Mouse (Mus musculus) hindbrain, embryonic 16.5 days (tissue): ENCODE results near the gene Card19. TPM values are rescaled to one million over a fixed set of nuclear protein-coding genes. Genes with fewer than 3 reads are reported as not detected.

Experiments
- ATAC-seq: fragments of 200-750 bp; cut with Nextera tagmentation; 2 replicates; pipeline ENCODE4 v1.8.0; 2017; ENCODE audit warnings: moderate TSS enrichment, moderate library complexity
- H3K27ac ChIP-seq: fragments of 300-500 bp; sonication (generic); 2 replicates; pipeline ENCODE4 v1.5.1; 2014; ENCODE audit warnings: low read depth, mild to moderate bottlenecking, control low read depth, low read length, moderate library complexity
- H3K27me3 ChIP-seq: fragments of 300-500 bp; sonication (generic); replicated peaks from 2 replicates; pipeline ENCODE4 v1.6.1; 2014; ENCODE audit warnings: low read length; ENCODE audit not compliant: control insufficient read depth, insufficient read depth
- H3K36me3 ChIP-seq: fragments of 300-500 bp; sonication (generic); 2 replicates; pipeline ENCODE4 v1.6.1; 2014; ENCODE audit warnings: mild to moderate bottlenecking, low read length, moderate library complexity, mixed read lengths; ENCODE audit not compliant: control insufficient read depth, insufficient read depth
- H3K4me1 ChIP-seq: fragments of 300-500 bp; sonication (generic); 2 replicates; pipeline ENCODE4 v1.6.1; 2014; ENCODE audit warnings: low read depth, low read length; ENCODE audit not compliant: control insufficient read depth, insufficient read depth
- H3K4me2 ChIP-seq: fragments of 300-500 bp; sonication (generic); 2 replicates; pipeline ENCODE4 v1.6.1; 2014; ENCODE audit warnings: mild to moderate bottlenecking, low read length, control low read depth, moderate library complexity
- H3K4me3 ChIP-seq: fragments of 300-500 bp; sonication (generic); 2 replicates; pipeline ENCODE4 v1.5.1; 2014; ENCODE audit warnings: mild to moderate bottlenecking, low read length, control low read depth, moderate library complexity
- H3K9ac ChIP-seq: fragments of 300-500 bp; sonication (generic); 2 replicates; pipeline ENCODE4 v1.6.1; 2014; ENCODE audit warnings: low read depth, mild to moderate bottlenecking, control low read depth, low read length, moderate library complexity
- H3K9me3 ChIP-seq: fragments of 300-500 bp; sonication (generic); 2 replicates; pipeline ENCODE4 v1.6.1; 2014; ENCODE audit warnings: mild to moderate bottlenecking, low read length, moderate library complexity; ENCODE audit not compliant: control insufficient read depth
- WGBS: fragments of 180-500 bp; shearing (Covaris S2); extraction: QIAGEN DNeasy Blood & Tissue Kit; methylation state at CpG from one replicate; pipeline ENCODE4 v1.1.7; 2014; 5-methylcytosine and 5-hydroxymethylcytosine counted together
- polyA plus RNA-seq: library from polyadenylated mRNA; unstranded; fragments of >200 nt; fragmentation: Nextera tagmentation; extraction: Ambion mirVana; gene quantifications from 2 replicates; pipeline ENCODE4 v1.2.1, GENCODE M21; 2015

The Card19 gene
- polyA plus RNA-seq, 1 experiment from 2014 or later: 37.7 TPM

DNA sequence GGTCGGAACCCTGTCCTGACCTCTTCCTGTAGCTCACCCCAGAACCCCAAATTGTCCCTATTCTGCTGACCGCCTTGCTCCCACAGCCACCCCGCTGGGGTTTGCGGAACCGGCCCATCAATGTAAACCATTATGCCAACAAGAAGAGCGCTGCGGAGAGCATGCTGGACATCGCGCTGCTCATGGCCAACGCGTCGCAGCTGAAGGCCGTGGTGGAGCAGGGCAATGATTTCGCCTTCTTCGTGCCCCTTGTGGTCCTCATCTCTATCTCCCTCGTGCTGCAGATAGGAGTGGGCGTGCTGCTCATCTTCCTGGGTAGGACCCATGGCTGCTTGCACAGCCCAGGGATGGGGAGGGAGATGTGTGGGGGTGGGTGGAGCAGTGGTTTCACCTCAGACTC, 22.2 kb downstream of the Card19 start:
- 97% methylated on average over 17 of the region's 17 CpGs for WGBS
- Histone ChIP-seq H3K4me3 (no peak overlapping the region), H3K27me3 (no peaks in the 10 kb centered on the region), H3K27ac (no peak overlapping the region), H3K36me3 (peaks cover 4% of the 10 kb centered on the region), H3K4me1 (peaks cover 13% of the 10 kb centered on the region), H3K4me2 (no peak overlapping the region), H3K9me3 (no peaks in the 10 kb centered on the region), H3K9ac (no peak overlapping the region)
- ATAC-seq: no peak

DNA sequence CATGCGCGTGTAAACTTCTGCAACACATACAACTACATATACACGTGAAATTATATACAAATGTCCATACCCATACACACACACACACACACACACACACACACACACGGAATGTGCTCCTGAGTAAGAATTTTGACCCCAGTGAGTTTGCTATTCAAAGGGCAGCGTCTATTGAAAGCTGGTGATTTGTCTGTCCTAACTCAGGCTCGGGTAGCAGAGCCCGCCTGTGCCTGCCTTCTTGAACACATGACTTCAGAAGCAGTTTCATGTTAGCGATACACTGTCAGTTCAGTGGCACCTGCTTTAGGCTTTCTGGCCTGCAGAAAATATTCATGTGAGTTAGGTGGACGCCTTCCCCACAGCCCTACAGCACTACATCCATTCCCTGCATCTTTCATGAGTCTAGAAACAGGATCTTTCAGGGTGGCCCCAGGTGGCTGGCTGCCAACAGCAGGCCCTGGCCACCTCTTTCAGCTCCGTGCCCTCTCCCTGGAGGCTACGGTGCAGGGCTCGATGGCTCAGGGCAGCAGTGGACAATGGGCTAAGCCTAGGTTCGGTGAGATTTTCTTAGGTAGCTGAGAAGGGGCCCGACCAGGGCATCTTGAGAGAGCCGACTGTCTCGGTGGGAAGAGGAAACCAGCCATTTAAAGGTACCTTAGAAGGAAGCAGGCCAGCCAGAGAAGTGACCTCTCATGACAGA, 23.5 kb downstream of the Card19 start:
- H3K4me3 ChIP-seq: no peak overlapping the region
- H3K27ac ChIP-seq: no peak overlapping the region
- WGBS: 63% methylated on average over 16 of the region's 16 CpGs
- no peaks in the 10 kb centered on the region for H3K9me3 ChIP-seq
- H3K4me1 ChIP-seq: peaks cover 20% of the 10 kb centered on the region
- H3K27me3 ChIP-seq: no peaks in the 10 kb centered on the region
- H3K4me2 ChIP-seq: no peak overlapping the region
- H3K9ac ChIP-seq: no peak overlapping the region
- peaks cover 4% of the 10 kb centered on the region for H3K36me3 ChIP-seq
- ATAC-seq: no peak

- Histone ChIP-seq H3K4me1 (peaks cover 25% of the 10 kb centered on the region), H3K4me3 (no peak overlapping the region), H3K27ac (no peak overlapping the region), H3K9me3 (no peaks in the 10 kb centered on the region), H3K27me3 (no peaks in the 10 kb centered on the region), H3K9ac (no peak overlapping the region), H3K4me2 (no peak overlapping the region), H3K36me3 (peaks cover 4% of the 10 kb centered on the region)
- WGBS: 45% methylated on average over 5 of the region's 5 CpGs
- ATAC-seq: no peak
These were observed 24.2 kb downstream of the Card19 start for GRCm38 (mm10) chr13:49191673-49192035.

- peak overlapping the region; percentile 17 for H3K9ac ChIP-seq
- ATAC-seq: no peak
- WGBS: 66% methylated on average over 7 of the region's 7 CpGs
These were observed 24.8 kb downstream of the Card19 start for GRCm38 (mm10) chr13:49190876-49191672.

GRCm38 (mm10) chr13:49189970-49190870, 25.6 kb downstream of the Card19 start:
- Histone ChIP-seq H3K4me2 (no peak overlapping the region), H3K27ac (no peak overlapping the region), H3K4me1 (peaks cover 26% of the 10 kb centered on the region), H3K4me3 (no peak overlapping the region), H3K9me3 (no peaks in the 10 kb centered on the region), H3K9ac (no peak overlapping the region; the same call in 1 of the 2 replicates), H3K27me3 (no peaks in the 10 kb centered on the region), H3K36me3 (no peaks in the 10 kb centered on the region)
- no peak for ATAC-seq
- WGBS: 83% methylated on average over 12 of the region's 12 CpGs

More at GRCm38 (mm10) chr13:49190876-49191672, 24.8 kb downstream of the Card19 start:
- no peak overlapping the region for H3K4me2 ChIP-seq
- peaks cover 26% of the 10 kb centered on the region for H3K4me1 ChIP-seq
- peaks cover 4% of the 10 kb centered on the region for H3K36me3 ChIP-seq
- no peak overlapping the region for H3K4me3 ChIP-seq
- no peaks in the 10 kb centered on the region for H3K27me3 ChIP-seq
- H3K27ac ChIP-seq: no peak overlapping the region
- no peaks in the 10 kb centered on the region for H3K9me3 ChIP-seq

- 68% methylated on average over 2 of the region's 2 CpGs for WGBS
- Histone ChIP-seq H3K9me3 (no peaks in the 10 kb centered on the region), H3K36me3 (no peaks in the 10 kb centered on the region), H3K4me3 (no peak overlapping the region), H3K27ac (no peak overlapping the region), H3K4me1 (peaks cover 26% of the 10 kb centered on the region), H3K4me2 (no peak overlapping the region; the same call in 1 of the 2 replicates), H3K9ac (no peak overlapping the region), H3K27me3 (no peaks in the 10 kb centered on the region)
- no peak for ATAC-seq
These were observed 26.9 kb downstream of the Card19 start for GRCm38 (mm10) chr13:49188966-49189360.

- Histone ChIP-seq H3K27me3 (no peaks in the 10 kb centered on the region), H3K9ac (peak overlapping the region; percentile 68), H3K27ac (peak overlapping the region; percentile 37; the same call in 1 of the 2 replicates), H3K36me3 (no peaks in the 10 kb centered on the region), H3K9me3 (no peaks in the 10 kb centered on the region), H3K4me1 (peaks cover 26% of the 10 kb centered on the region), H3K4me3 (peak overlapping the region; percentile 57), H3K4me2 (peak overlapping the region; percentile 85)
- WGBS: 25% methylated on average over 15 of the region's 15 CpGs
- peak; percentile 34; the same call in 1 of the 2 replicates for ATAC-seq
These were observed 27.4 kb downstream of the Card19 start for GRCm38 (mm10) chr13:49188219-49188965.

DNA sequence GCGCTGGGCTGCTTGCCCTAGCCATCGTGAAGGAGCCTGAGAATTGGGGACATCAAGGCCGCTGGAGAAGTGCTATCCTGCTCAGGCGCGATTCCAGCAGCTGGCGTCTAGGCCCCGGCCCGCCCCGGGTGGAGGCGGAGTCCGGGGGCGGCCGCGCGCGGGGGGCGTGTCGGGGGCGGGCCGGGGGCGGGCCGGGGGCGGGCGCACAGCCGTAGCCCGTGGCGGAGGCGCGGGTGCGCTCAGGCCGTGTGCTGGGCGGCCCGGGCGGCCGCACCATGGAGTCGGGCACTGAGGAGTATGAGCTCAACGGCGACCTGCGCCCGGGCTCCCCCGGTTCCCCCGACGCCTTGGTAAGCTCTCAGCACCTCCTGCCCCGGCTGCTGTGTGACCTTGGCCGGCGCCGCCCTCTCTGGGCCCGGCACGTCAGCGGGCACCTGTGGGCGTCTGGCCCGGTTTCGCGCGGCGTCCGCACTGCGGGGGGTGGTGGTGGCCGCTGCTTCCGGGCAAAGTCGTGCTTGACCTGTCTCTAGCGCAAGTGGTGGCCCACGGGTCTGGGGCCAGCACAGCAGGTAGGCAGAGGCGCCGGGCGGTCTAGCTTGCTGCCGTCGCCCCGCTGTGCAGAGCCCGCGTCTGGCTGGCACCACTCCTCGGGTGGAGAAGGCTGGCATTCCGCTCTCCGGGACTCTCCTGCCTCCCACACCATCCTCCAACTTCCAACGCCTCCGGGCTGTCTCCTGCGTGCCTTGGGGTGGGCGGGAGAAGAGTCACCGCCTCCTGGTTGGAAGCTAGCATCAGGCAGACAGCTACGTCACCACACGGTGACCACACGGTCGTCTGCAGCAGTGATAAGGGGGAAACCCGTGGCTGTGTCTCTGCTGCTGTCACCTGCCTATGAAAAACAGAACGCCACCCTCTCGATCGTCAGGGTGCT, 28.3 kb downstream of the Card19 start, which contains the start of gene Ninj1:
Ninj1 (plus strand) TSS at position 198 of the 931 bp plus-strand sequence.
- Histone ChIP-seq H3K4me3 (peak within 1 kb of the TSS; percentile 57), H3K27ac (peak within 1 kb of the TSS; percentile 52), H3K27me3 (no peaks in the 10 kb centered on the region), H3K9me3 (no peaks in the 10 kb centered on the region), H3K4me2 (peak within 1 kb of the TSS; percentile 85), H3K4me1 (peaks cover 26% of the 10 kb centered on the region), H3K9ac (peak within 1 kb of the TSS; percentile 68), H3K36me3 (no peaks in the 10 kb centered on the region)
- under 1% methylated on average over 66 of the region's 87 CpGs for WGBS
- peak; percentile 93 for ATAC-seq
